Mouse (Mus musculus): Measurements from ENCODE around the gene Pik3ip1. TPM values are rescaled to one million over a fixed set of nuclear protein-coding genes. Genes with fewer than 3 reads are reported as not detected.

The Pik3ip1 gene
- total RNA-seq, 2 experiments from 2014 or later, result 20.5 to 28.1 TPM

DNA sequence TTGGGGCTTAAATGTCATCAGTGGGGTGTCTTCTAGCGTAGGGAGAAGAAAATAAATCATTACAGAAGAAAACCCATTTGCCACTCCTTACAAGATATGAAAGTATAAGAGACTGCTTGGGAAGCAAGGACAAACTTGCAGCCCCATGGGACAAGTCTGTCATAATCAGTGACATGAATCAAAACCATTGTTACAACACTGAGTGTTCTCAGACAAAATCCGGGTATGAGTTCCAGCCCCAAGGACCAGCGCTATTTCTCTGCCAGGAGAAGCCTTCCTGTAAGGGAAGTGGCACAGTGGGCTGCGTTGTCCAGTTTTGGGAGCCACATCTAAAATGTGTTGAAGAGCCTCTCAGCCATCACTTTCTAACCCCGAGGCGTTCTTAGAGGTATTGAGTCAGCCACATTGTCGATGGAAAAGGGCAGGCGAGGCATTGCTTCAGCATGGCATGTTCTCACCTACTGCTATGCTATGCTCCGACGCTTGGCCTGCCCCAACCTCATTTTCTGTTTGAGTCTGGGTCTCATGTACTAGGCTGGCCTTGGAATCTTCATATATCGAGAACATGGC, 4.0 kb downstream of the Pik3ip1 start:
- no peak for ATAC-seq (replicated peaks; ENCODE audit: low FRiP score, low TSS enrichment, poor library complexity, severe bottlenecking)

DNA sequence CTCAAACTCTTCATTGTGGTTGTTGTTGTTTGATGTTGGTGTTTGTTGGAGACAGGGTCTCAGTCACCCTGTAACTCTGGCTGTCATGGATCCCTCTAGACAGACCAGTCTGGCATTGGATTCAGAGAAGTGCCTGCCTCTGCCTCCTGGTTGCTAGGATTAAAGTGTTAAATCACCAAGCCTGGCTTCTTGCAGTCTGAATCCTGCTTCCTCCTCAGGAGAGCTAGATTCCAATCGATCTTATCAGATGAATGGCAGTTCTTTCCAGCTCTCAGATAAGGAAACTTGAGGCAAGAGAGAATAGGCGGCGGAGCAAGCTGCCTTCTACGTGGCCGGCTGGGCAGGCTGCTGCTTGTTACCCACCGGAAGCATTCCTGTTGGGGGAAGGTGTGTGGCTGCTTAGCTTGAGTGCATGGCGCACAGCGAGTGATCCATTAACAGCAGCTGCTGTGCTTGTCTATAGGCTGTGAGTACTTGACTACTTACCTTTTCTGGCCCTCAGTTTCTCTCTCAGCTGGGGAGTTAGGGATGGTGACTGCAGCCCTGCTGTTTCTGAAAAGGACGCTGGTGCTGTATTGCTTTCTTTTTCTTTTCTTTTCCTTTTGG, 4.6 kb downstream of the Pik3ip1 start:
- no peak for ATAC-seq (replicated peaks; ENCODE audit: low FRiP score, low TSS enrichment, poor library complexity, severe bottlenecking)

DNA sequence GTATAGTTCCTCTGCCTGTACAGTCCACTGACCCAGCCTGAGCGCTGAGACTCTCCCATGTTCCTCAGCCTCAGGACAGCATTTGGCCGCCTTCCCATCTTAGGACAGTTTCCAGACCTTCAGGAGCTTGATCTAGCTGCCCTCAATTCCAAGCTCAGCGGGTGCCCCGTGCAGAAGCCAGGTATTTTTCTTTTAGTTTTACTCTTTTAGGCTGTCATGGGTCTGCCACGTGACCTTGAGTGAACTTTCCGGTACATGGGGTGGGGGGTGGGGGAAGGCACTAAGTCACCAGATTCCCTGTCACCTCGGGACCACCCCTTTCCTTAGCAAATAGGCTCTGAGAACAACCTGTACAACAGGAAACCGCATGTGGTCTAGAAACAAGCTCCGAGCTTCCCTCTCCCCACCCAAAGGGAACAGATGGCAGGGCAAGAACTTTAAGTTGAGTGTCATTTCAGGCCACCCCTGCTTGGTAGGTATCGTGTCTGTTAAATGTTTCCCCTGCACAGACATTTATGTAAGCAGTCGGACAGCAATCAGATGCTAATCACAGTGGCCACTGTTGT, 5.5 kb downstream of the Pik3ip1 start:
- peak; percentile 25; the same call in 1 of the 2 replicates for ATAC-seq (replicated peaks; ENCODE audit: low FRiP score, low TSS enrichment, poor library complexity, severe bottlenecking)

DNA sequence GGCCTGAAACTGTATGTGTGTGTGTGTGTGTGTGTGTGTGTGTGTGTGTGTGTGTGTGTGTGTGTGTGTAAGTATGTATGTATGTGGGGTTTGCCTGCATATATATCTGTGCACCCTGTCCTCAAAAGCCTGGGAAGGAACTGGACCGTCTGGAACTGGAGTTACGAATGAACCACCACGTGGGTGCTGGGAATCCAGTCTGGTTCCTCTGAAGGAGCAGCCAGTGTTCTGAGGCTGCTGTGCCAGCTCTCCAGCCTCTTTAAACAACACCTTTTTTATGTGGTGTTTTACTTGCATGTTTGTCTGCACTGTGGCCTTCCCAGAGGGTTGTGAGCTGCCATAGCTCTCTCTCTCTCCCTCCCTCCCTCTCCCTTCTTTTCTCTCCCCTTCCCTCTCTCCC, 6.4 kb downstream of the Pik3ip1 start:
- no peak for ATAC-seq (replicated peaks; ENCODE audit: low FRiP score, low TSS enrichment, poor library complexity, severe bottlenecking)

DNA sequence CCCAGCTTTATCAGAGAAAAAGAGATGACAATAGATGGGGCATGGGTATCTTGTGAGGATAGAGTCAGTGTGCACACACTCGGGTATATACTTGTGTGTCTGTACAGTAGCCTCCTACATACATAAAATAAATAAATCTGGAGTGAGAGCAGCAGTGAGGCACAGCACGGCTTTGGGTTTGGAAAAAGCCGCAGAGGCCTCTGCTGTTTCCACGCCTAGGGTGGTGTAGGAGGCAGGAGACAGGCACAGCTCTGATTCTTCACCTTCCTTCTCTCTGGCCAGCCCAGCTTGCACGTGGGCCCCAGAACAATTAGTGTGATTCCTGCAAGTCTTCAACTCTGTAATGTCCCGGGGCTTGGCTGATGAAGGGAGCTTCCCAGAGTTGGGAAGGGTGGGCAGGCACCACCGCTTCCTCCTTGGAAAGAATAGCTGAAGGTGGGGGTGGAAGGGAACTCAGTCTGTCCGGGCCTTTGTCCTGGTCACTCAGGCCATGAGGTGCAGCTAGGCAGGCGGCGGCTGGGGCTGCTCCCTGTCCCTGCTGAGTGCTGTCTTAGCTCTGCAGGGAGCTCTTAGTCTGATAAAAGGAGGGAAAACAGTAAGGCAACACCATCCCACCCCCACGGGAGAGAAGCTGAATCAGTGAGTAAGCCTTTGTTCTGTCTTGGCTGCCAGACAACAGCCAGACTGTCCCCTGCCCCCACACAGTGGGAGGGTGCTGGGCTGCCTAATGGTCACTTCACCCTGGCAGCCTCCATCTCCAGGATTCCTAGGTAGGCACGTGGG, 7.2 kb downstream of the Pik3ip1 start:
- ATAC-seq (replicated peaks; ENCODE audit: low FRiP score, low TSS enrichment, poor library complexity, severe bottlenecking), result no peak

DNA sequence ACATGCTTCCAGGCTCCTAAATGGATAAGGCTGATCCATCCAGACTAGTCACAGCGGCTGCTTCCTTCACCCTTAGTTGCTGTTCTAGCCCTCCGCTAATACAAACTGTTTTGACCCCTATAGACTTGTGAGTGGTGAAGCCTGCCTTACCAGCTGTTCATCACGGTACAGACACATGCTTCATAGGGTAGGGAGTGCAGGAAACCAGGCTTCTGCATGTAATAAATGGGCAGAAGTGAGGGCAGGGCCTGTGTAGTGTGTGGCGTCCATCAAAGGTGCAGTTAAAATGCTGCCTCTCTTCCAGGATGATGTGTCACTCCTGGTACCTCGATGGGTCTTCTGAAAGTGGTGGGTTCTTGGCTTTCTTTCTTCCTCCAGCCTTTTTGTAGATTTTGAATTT, 7.8 kb downstream of the Pik3ip1 start:
- no peak for ATAC-seq (replicated peaks; ENCODE audit: low FRiP score, low TSS enrichment, poor library complexity, severe bottlenecking)

DNA sequence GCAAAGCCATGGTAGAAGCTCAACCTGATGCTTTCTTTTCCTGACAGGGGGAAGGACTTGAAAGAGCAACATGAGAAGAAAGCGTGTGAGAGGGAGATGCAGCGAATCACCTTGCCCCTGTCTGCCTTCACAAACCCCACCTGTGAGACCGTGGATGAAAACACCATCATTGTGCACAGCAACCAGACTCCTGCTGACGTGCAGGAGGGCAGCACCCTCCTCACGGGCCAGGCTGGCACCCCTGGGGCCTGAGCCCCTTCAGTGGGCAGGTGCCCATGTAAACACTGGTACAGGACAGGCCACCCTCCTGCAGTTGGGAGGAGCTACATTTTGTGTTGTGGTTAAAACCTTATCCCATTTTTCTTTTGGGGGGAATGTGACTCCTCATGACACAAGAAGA, 11.3 kb downstream of the Pik3ip1 start:
- no peak for ATAC-seq (replicated peaks; ENCODE audit: low FRiP score, low TSS enrichment, poor library complexity, severe bottlenecking)

DNA sequence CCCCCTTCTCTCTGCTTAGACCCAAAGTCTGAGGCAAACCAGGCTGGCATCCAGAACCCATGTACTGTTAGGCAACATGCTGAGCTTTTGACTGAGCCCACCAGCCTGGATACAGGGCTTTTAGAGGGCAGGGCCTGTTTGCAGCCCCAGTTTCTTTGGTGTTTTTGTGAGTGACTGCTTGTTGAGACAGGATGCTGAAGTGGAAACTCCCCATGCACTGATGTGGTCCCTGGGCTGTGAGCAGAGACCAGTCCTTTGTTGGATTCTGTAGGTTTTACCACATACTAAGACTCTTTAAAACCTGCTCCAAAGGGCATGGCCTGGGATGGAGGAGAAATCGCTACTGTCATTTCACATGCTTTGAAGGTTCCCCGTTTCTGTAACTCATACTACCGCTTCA, 14.7 kb downstream of the Pik3ip1 start:
- ATAC-seq (replicated peaks; ENCODE audit: low FRiP score, low TSS enrichment, poor library complexity, severe bottlenecking), result no peak

DNA sequence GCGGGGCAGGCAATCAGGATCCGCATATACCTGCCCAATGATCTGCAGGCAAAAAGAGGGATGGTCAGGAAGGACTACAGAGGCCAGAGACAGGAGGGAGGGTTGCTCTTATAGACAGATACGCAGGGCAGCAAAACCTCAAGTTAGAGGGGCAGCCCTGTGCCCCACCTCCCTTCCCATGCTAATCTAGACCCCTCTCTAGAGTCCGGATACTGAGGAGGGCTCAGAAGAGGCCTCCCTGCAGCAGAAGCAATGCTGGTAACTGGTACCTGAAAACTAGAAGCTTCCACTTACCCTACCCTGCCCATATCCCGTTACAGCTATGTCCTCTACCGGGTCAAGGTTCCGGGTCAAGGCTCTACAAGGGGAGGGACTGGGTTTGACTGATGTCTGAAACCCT, 16.1 kb downstream of the Pik3ip1 start:
- ATAC-seq (replicated peaks; ENCODE audit: low FRiP score, low TSS enrichment, poor library complexity, severe bottlenecking), result no peak

DNA sequence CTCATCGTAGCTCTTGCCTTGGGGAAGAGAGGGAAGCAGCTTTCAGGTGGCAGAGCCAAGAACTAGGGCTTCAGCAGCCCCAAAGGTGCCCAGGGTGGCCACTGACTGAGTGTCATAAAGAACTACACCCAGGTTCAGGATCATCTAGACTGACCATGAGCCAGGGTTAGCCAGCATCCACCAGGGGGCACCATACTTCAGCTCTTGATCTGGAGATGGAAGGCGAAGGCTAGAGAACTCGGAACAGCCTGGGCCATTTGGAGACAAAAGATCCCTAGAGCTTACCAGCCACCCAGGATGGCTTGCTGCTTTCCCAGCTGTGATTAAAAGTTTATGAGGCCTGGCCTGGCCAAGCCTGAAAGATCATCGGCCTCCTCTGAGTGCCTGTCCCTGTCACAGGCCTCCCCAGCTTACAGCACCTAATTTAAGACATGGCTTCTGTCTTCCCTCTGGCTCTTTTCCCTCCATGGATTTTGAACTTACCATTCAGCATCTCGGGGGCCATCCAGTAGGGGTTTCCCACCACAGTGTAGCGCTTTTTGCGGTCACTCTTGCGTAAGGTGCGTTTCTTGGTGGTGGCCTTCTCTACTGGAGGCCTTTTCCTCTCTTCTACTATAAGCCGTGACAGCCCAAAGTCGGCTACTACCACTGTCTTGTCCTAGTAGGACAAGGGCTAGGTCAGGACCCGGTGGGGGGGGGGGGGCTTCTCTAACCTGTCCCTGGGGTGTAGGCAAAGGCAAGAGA, 17.1 kb downstream of the Pik3ip1 start:
- ATAC-seq (replicated peaks; ENCODE audit: low FRiP score, low TSS enrichment, poor library complexity, severe bottlenecking), result peak; percentile 80

DNA sequence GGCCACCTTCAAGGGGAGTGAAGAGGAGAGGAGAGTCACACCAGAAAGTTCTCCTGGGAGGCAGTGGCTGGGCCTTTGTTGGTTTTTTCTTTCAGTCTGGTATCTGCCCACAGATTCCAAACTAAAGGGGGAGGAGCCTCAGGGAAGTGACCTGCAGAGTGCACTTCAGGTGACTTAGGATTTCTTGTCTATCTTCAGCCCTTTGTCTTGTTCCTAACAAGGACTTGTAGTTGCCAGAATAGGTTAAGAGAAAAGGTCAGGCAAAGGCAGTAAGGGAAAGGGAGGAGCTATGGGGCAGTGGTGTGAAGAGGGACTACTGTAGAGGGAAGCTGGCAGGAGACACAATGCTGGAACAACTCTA, 17.6 kb downstream of the Pik3ip1 start:
- ATAC-seq (replicated peaks; ENCODE audit: low FRiP score, low TSS enrichment, poor library complexity, severe bottlenecking), result no peak

DNA sequence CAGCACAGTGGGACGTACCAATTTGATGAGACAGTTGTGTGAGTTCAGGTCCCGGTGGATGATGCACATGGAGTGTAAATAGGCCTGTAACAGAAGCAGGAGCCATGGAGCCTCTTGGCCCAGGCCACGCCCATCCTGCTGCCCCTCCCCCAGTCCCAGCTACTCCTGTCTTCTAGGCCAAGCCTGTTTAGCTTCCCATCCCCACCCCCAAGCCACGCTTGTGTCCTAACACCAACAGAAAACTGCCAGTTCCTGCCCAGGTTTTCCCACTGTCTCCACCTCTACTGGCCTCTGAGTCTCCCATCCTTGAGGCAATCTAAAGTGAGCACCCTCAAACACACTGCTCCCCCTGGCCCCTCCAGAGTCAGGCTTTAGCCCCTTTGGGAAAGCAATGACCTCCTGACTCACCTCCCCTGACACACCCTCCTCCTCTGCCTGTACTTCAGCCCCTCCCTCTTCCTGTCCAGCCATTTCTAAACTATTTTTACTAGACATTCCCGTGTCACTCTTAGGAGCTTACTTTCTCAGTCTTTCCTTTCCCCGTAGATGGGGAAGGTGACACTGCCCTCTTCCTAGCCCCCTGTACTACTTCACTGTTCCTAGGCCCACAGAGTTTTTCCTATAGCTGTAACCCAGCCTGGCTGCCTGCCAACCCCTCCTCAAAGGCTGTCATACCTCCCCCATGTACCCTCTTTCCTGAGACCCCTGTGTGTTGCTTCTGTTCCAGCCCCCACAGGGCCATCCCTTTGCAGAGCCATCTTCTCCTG, 18.6 kb downstream of the Pik3ip1 start:
- 0 out of 2 replicates have a peak, but pooled peaks have one; percentile 10 for ATAC-seq (replicated peaks; ENCODE audit: low FRiP score, low TSS enrichment, poor library complexity, severe bottlenecking)

DNA sequence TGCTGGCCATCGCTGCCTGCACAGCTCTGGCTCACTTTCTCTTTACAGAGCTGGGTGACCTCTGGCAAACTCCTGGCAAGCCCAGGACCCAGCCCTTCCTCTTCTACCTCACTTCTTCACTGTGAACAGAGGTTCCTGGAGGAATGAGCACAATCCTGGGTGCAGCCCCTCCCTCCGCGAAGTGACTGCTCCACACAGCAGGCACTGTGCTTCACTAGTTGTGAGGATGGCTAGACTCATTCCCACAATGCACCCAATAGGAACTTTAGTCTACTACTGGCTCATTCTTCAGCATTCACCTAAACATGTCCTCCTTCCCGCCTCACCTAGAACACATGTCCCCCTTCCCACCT, 19.1 kb downstream of the Pik3ip1 start:
- ATAC-seq (replicated peaks; ENCODE audit: low FRiP score, low TSS enrichment, poor library complexity, severe bottlenecking), result no peak

DNA sequence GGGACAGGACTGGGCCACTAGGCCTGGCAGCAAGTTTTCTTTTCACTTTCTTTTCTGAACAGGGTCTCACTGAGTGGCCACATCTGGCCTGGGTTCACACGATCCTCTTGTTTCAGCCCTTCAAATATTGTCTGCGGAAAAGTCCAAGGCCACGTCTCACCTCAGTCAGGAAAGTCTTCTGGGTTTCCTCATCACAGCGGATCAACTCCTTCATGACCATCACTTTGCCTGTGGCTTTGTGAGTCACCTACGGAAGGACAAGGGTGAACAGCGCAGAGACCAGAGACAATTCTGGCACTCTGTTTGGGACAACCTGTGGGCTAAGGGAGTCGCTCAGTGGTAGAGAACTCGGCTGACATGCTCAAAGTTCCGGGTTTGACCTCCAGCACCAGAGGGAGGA, 21.9 kb downstream of the Pik3ip1 start:
- ATAC-seq (replicated peaks; ENCODE audit: low FRiP score, low TSS enrichment, poor library complexity, severe bottlenecking), result no peak

DNA sequence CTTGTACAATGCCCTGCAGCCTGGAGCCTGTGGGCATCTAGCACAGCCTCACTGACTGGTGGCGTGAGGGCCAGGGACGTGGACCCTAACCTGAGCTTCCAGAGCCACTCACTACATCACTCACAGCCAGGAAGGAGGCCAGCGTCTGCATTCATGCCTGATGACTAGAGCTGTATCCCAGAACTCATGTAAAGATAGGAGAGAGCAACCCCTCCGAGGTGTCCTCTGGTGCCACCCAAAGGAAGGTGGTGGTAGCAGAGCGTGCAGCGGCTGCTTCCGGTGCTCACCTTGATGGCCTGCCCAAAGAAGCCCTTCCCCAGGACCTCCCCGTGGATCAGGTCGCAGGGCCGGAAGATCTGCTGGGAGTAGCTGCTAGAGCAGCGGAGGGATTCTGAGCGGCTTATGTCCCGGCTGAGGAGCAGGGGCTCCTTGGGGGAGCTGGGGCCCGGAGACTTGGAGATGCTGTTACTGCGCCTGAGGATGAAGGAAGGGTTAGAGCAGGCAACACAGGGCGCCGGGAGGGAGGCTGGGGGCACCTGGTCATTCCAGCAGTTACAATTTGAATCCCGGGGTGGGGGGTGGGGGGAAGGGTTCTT, 22.9 kb downstream of the Pik3ip1 start:
- peak; percentile 57 for ATAC-seq (replicated peaks; ENCODE audit: low FRiP score, low TSS enrichment, poor library complexity, severe bottlenecking)

DNA sequence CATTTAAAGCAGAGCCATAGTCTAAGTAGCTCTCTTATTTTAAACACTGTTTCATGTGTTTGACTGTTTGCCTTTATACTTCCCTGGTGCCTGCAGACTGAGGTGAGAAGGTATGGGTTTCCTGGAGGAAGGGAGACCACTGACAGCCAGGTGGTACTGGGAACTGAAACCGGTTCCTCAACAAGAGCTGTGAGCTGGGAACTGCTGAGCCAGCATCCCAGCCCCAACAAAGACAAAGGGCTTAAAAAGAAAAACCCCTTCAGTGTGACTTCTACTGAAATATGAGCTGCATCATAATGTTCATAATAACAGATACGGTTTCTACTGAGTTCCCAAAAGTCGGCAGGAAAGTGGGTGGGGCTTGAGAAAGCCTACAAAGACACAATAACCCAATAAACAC, 32.7 kb downstream of the Pik3ip1 start:
- no peak for ATAC-seq (replicated peaks; ENCODE audit: low FRiP score, low TSS enrichment, poor library complexity, severe bottlenecking)

DNA sequence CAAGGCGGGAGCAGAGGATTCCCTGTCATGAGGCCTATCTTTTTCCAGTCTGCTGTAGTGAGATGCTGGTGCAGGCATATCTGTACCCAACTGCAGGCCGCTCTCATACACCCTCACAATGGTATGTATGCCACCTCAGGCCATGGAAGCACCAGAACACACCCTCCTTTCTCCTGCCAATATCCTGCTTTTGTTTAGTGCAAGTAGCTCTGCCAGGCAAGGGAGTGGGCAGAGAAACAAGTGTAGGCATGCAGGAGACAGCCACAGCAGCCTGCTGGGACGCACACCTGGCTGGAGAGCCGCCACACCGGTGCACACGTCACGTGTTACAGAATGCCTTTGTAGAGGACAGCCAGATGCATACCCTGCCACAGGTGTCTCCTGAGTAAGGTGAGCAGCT, 36.2 kb downstream of the Pik3ip1 start:
- ATAC-seq (replicated peaks; ENCODE audit: low FRiP score, low TSS enrichment, poor library complexity, severe bottlenecking), result no peak

DNA sequence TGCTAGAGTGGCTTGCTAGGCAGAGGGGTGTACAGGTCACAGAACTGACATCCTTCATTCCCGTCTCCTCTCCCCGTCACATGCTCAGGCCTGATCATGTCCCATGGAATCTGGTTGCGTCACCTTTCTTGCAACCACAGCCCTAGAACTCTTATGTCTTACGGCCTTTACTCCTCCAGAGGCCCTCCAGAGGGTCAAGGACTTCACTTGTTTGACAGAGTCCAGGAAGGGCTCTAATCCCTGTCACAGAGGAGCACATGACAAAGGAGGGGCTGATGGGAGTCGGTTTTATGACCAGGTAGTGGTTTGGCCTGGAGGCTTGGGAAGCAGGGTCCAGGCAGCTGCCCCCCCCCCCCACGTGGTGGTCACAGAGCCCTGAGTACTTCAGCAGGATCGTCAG, 38.8 kb downstream of the Pik3ip1 start:
- no peak for ATAC-seq (replicated peaks; ENCODE audit: low FRiP score, low TSS enrichment, poor library complexity, severe bottlenecking)

DNA sequence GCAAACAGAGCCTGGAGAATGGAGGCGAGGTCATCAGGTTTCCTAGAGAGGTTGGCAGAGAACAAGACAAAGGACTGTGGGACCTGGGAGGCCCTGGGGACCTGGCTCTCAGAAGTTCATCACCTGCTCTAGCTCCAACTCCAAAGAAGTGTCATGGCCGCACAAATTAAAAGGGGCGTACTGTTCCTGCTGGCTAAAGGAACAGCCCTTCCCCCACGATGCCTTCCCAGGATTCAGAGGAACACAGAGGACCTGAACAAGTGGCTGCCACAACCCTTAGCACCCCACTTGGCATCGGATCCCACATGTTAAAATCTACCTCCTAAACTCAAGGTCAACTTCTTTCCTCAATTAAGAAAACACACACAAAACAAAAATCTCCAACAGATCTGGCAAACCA, 39.2 kb downstream of the Pik3ip1 start:
- ATAC-seq (replicated peaks; ENCODE audit: low FRiP score, low TSS enrichment, poor library complexity, severe bottlenecking), result no peak

Measured in megakaryocyte-erythroid progenitor cell, adult 5-6 weeks (primary cell).